In the genomic region with DNA sequence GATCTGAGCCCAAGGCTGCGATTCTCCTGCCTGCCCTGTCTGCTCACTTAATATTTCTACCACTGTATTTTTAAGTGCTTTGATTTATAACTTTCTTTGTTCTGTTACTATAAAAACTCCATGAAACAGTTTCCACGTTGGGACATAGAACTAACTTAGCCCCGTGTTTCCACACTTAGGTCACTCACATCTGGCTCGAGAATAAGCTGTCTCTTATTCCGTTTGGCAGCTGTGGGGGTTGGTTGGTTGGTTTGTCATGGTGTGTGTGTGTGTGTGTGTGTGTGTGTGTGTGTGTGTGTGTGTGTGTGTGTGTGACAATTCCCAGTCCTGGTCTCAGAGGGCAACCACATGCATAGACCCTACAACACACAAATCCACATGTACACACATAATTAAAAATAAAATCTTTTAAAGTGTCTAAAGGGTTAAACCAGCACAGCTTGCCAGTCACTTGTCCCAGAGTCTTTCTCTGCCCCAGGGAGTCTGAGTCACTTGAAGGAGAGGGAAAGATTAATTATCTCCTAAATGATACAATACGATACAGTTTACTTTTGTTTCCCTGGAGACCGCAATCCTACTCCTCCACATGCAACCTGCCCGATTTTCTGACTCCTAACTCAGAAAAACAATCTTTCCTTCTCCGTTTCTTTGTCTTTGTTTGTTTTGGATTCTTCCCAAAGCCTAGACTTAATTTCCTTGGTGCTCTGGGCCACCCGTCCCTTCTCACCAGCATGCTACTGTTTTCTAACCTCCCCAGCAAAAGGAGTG, we compare ENCODE assay signal across 10 mouse cellular contexts. TPM values are rescaled to one million over a fixed set of nuclear protein-coding genes. Genes with fewer than 3 reads are reported as not detected.
A peak's percentile ranks its signal among the peaks of the same experiment; 100 is the strongest.
DNase-seq lines count a peak whose midpoint lies in the region; ATAC-seq and TF ChIP-seq lines count a peak whose summit lies in the region.
"Had no signal": no experiment of that assay in that cellular context is flagged by ENCODE, and none has a peak within 500 bp of the region (broad histone marks: within the 10 kb centered on the region; RNA-seq: fewer than 3 reads in every experiment).

No protein-coding gene starts in this region.

- H3K9me3 ChIP-seq in embryonic facial prominence, embryonic 15.5 days (replicated peaks), result no peaks in the 10 kb centered on the region
- H3K9me3 ChIP-seq in midbrain, postnatal 0 days (ENCODE audit: low read length), result no peaks in the 10 kb centered on the region

- H3K27ac ChIP-seq in kidney, adult 2 months (ENCODE audit: insufficient read depth, low read depth, low read length), result no peak overlapping the region
- H3K27ac ChIP-seq in embryonic facial prominence, embryonic 15.5 days (replicated peaks), result peak overlapping the region; percentile 40
- 0 out of 2 replicates have a peak overlapping the region, but pooled peaks have one; percentile 18 for H3K27ac ChIP-seq in midbrain, postnatal 0 days (ENCODE audit: low read depth, low read length)

- ATAC-seq in embryonic facial prominence, embryonic 15.5 days (ENCODE audit: insufficient number of reproducible peaks, low FRiP score, low TSS enrichment, low read depth), result no peak
- ATAC-seq in midbrain, postnatal 0 days (ENCODE audit: low FRiP score), result no peak

- DNase-seq in kidney, adult 2 months, result peak; percentile 14
- no peak for DNase-seq in kidney, postnatal 25 days
- DNase-seq in NIH3T3 (ENCODE audit: low read depth), result peak; percentile 71
- DNase-seq in midbrain, postnatal 0 days (ENCODE audit: low spot score), result peak; percentile 29
- DNase-seq in layer of hippocampus, adult 11-12 months (ENCODE audit: low spot score), result no peak
- DNase-seq in B cell, adult 2 months, result no peak
- DNase-seq: layer of hippocampus, adult 9-11 months; lung, adult 2 months had no signal

- H3K36me3 ChIP-seq in kidney, adult 2 months (ENCODE audit: control insufficient read depth, insufficient read depth, low read length), result no peaks in the 10 kb centered on the region
- H3K36me3 ChIP-seq in embryonic facial prominence, embryonic 15.5 days, result peaks cover 36% of the 10 kb centered on the region
- H3K36me3 ChIP-seq in midbrain, postnatal 0 days (ENCODE audit: insufficient read depth, low read length), result peaks cover 12% of the 10 kb centered on the region; the same call in 1 of the 2 replicates

- H3K4me2 ChIP-seq in embryonic facial prominence, embryonic 15.5 days (replicated peaks), result no peak overlapping the region
- H3K4me2 ChIP-seq in midbrain, postnatal 0 days (ENCODE audit: low read depth, low read length, poor library complexity, severe bottlenecking), result no peak overlapping the region

- no peak overlapping the region for H3K4me3 ChIP-seq in kidney, adult 2 months (ENCODE audit: insufficient read depth, low read depth, low read length)
- H3K4me3 ChIP-seq in embryonic facial prominence, embryonic 15.5 days (replicated peaks), result no peak overlapping the region
- H3K4me3 ChIP-seq in midbrain, postnatal 0 days (ENCODE audit: low read depth, low read length), result no peak overlapping the region

- H3K9ac ChIP-seq in embryonic facial prominence, embryonic 15.5 days, result 0 out of 2 replicates have a peak overlapping the region, but pooled peaks have one; percentile 2
- H3K9ac ChIP-seq in midbrain, postnatal 0 days (replicated peaks; ENCODE audit: low read length, poor library complexity, severe bottlenecking), result no peak overlapping the region

- peaks cover 8% of the 10 kb centered on the region; the same call in 1 of the 2 replicates for H3K4me1 ChIP-seq in kidney, adult 2 months (ENCODE audit: control insufficient read depth, insufficient read depth, low read length)
- peaks cover 14% of the 10 kb centered on the region for H3K4me1 ChIP-seq in embryonic facial prominence, embryonic 15.5 days
- H3K4me1 ChIP-seq in midbrain, postnatal 0 days (ENCODE audit: insufficient read depth, low read length), result no peaks in the 10 kb centered on the region

- TF ChIP-seq POLR2A in kidney, adult 2 months (IDR thresholded peaks at IDR 0.05; ENCODE audit: low read depth, low read length), result no peak

- H3K27me3 ChIP-seq in kidney, adult 2 months (replicated peaks; ENCODE audit: control insufficient read depth, insufficient read depth, low read length), result no peaks in the 10 kb centered on the region
- H3K27me3 ChIP-seq in embryonic facial prominence, embryonic 15.5 days, result no peaks in the 10 kb centered on the region
- H3K27me3 ChIP-seq in midbrain, postnatal 0 days (ENCODE audit: insufficient read depth, low read length), result no peaks in the 10 kb centered on the region

- no peak for TF ChIP-seq CTCF in kidney, adult 2 months (conservative IDR thresholded peaks at IDR 0.05; ENCODE audit: insufficient read depth, insufficient read length, low read depth, low read length)
- TF ChIP-seq CTCF in midbrain, postnatal 0 days (IDR thresholded peaks at IDR 0.05), result no peak

- WGBS in kidney, adult 2 months, result 36% methylated on average over 10 of the region's 10 CpGs
- whole genome bisulfite sequencing in embryonic facial prominence, embryonic 15.5 days, result 14% methylated on average over 10 of the region's 10 CpGs
- 32% methylated on average over 10 of the region's 10 CpGs for WGBS in midbrain, postnatal 0 days

RNA-seq across cellular contexts. Expression of a gene that starts 20.7 kb away (rescaled TPM):
- 17.9 and 18.2 TPM in 2 replicates for polyA plus RNA-seq in kidney, adult 2 months (2012; rRNA removed)
- polyA plus RNA-seq in embryonic facial prominence, embryonic 15.5 days (2015; fragmentation: Nextera tagmentation; extraction: Ambion mirVana), result 21.9 and 23.9 TPM in 2 replicates
- 22.6 and 35.4 TPM in 2 replicates for total RNA-seq in midbrain, postnatal 0 days (2014; rRNA removed)
- 10.4 and 10.7 TPM in 2 replicates for polyA plus RNA-seq in midbrain, postnatal 0 days (2015; fragmentation: Nextera tagmentation; extraction: Ambion mirVana)

RNA-seq across cellular contexts. Expression of a gene that starts 22.2 kb away (rescaled TPM):
- polyA plus RNA-seq in kidney, adult 2 months (2012; rRNA removed), result 0.14 and 3.2 TPM in 2 replicates
- polyA plus RNA-seq in embryonic facial prominence, embryonic 15.5 days (2015; fragmentation: Nextera tagmentation; extraction: Ambion mirVana), result 8.7 and 10.6 TPM in 2 replicates
- 0.33 TPM in 1 of 2 replicates, not detected in the other for total RNA-seq in midbrain, postnatal 0 days (2014; rRNA removed)
- polyA plus RNA-seq in midbrain, postnatal 0 days (2015; fragmentation: Nextera tagmentation; extraction: Ambion mirVana), result 0.26 and 0.49 TPM in 2 replicates
- total RNA-seq: granulocyte monocyte progenitor cell, adult 5-6 weeks had no signal

RNA-seq across cellular contexts. Expression of a gene that starts 35.6 kb away (rescaled TPM):
- 0.14 and 0.19 TPM in 2 replicates for polyA plus RNA-seq in kidney, adult 2 months (2012; rRNA removed)
- polyA plus RNA-seq in embryonic facial prominence, embryonic 15.5 days (2015; fragmentation: Nextera tagmentation; extraction: Ambion mirVana), result not detected in 2 replicates
- not detected in 2 replicates for total RNA-seq in midbrain, postnatal 0 days (2014; rRNA removed)
- polyA plus RNA-seq in midbrain, postnatal 0 days (2015; fragmentation: Nextera tagmentation; extraction: Ambion mirVana), result not detected in 2 replicates
- total RNA-seq: granulocyte monocyte progenitor cell, adult 5-6 weeks had no signal
- polyA plus RNA-seq: lung, adult 2 months had no signal

RNA-seq across cellular contexts. Expression of a gene that starts 53.9 kb away (rescaled TPM):
- 0.50 and 0.64 TPM in 2 replicates for polyA plus RNA-seq in kidney, adult 2 months (2012; rRNA removed)
- 8.5 and 10.1 TPM in 2 replicates for polyA plus RNA-seq in embryonic facial prominence, embryonic 15.5 days (2015; fragmentation: Nextera tagmentation; extraction: Ambion mirVana)
- total RNA-seq in midbrain, postnatal 0 days (2014; rRNA removed), result 87.4 and 104 TPM in 2 replicates
- polyA plus RNA-seq in midbrain, postnatal 0 days (2015; fragmentation: Nextera tagmentation; extraction: Ambion mirVana), result 28.9 and 31.6 TPM in 2 replicates
- total RNA-seq: granulocyte monocyte progenitor cell, adult 5-6 weeks had no signal

RNA-seq across cellular contexts. Expression of a gene that starts 57.5 kb away (rescaled TPM):
- 2.7 and 3.9 TPM in 2 replicates for polyA plus RNA-seq in kidney, adult 2 months (2012; rRNA removed)
- 3.8 and 4.0 TPM in 2 replicates for polyA plus RNA-seq in embryonic facial prominence, embryonic 15.5 days (2015; fragmentation: Nextera tagmentation; extraction: Ambion mirVana)
- 68.6 and 96.6 TPM in 2 replicates for total RNA-seq in midbrain, postnatal 0 days (2014; rRNA removed)
- 59.9 and 70.3 TPM in 2 replicates for polyA plus RNA-seq in midbrain, postnatal 0 days (2015; fragmentation: Nextera tagmentation; extraction: Ambion mirVana)
- total RNA-seq: granulocyte monocyte progenitor cell, adult 5-6 weeks had no signal

Comparison
In these comparisons a context has a peak if more than half of its experiments do, and no peak if none do; other contexts are left out.
1. DNase-seq: peak in kidney, adult 2 months (single experiment), NIH3T3 (single experiment) and midbrain, postnatal 0 days (single experiment); none in kidney, postnatal 25 days (0 of 2), layer of hippocampus, adult 11-12 months (single experiment) and B cell, adult 2 months (0 of 2).